Mouse (Mus musculus) thymus, postnatal 36 days (tissue): ENCODE measurements around the gene Skint5.
"Not testable (repeated sequence)": the region's sequence is repeated elsewhere in the genome, so short reads cannot be mapped to it uniquely, and the experiment has no call there.

Experiments used
- DNase-seq, 2 experiments: peaks; one replicate each; pipeline ENCODE4 v3.0.0; 2022; ENCODE audit warnings: mixed read lengths in 2 of 2

Gene Skint5

DNA sequence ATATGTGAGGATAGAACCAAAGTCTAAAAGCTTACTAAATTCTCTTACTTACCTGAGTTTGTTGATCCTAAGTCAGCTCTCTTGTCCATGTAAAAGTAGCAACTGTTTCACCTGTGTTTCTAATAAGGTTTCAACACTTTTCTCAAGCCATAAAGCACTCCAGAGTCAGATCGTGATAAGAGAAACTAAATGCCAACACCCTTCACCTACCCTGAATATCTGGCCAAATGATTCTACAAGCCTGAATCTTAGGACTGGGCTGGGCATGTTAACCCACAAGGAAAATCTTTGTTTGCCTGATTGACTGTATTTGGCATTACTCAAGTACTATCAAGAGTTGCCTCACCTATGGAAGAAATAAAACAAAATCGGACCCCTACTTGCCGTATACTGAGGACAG lies at the start of gene Skint5:
Gene Skint5 (minus strand): TSS at position 101 of the 400 bp plus-strand sequence.
- no peak for DNase-seq

DNA sequence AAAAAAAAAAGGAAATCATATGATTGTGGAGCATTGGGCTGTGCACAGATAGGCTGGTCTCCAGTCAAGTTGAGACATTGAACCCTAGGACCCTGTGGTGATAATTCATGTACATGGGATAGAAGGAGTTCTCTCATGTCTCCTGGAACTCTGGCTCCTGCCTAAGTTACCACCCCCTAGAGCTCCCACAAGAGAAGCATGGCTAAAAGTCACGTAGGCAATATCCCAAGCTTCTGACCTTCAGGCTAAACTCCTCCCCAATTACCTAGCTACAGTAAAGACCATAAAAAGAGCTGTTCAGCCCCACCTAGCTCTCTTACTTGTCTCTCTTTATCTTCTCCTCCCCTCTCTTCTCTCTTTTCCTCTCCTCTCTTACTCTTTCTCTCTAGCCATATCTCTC lies 42.0 kb downstream of the Skint5 start:
- DNase-seq = no peak

DNA sequence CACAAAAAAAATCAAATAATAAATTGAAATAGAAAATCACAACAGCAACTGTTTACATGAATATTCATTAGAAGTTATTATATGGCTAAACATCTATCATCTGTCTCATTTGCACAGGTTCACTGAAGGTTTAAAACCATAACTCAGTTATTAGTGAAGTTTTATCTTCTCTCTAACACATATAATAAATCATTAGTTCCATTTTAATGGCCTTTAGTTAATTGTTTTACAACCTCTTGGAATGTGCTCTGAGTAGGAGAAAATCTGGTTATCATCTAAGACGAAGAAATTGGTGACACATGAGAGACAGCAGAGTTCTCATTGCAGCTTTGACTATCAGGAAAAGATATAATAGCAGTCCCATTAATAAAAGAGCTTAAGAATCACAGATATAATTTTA lies 235.1 kb downstream of the Skint5 start:
- DNase-seq = no peak

DNA sequence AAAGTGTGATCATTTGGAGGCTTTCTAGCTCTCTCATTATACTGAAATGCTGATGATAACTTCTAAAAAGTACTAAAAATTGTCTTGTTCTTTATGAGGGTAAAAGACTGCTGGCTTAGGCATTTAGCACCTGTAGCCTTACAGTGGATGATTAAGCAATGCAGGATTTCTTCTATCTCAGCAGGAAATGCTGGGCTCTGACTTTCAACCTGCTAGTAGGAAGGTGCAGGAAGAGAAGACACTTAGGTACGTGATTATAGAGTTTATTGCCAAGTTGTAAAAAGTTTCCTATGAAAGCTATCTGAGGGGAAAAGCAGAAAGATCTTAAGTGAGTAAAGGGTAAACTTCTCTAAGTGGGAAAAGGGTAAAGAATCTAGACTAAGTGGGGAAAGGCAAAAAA lies 235.6 kb downstream of the Skint5 start:
- DNase-seq = no peak

DNA sequence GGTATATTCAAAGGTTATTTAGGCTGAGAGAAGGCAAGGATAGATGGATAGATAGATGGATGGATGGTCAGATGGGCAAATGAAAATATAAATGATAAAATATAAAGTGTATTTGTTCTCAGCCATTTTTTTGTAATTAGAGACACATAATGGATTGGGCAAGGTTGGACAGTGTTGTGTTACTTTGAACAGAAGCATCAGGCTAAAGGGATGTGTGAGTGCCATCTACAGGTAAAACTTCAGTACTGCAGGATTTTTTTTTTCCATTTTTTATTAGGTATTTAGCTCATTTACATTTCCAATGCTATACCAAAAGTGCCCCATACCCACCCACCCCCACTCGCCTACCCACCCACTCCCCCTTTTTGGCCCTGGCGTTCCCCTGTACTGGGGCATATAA lies 551.1 kb downstream of the Skint5 start:
- DNase-seq = not testable (repeated sequence)
